Mouse (Mus musculus): ENCODE results near the gene Rfpl4.
"Not testable (repeated sequence)": the region's sequence is repeated elsewhere in the genome, so short reads cannot be mapped to it uniquely, and the experiment has no call there.

The Rfpl4 gene

DNA sequence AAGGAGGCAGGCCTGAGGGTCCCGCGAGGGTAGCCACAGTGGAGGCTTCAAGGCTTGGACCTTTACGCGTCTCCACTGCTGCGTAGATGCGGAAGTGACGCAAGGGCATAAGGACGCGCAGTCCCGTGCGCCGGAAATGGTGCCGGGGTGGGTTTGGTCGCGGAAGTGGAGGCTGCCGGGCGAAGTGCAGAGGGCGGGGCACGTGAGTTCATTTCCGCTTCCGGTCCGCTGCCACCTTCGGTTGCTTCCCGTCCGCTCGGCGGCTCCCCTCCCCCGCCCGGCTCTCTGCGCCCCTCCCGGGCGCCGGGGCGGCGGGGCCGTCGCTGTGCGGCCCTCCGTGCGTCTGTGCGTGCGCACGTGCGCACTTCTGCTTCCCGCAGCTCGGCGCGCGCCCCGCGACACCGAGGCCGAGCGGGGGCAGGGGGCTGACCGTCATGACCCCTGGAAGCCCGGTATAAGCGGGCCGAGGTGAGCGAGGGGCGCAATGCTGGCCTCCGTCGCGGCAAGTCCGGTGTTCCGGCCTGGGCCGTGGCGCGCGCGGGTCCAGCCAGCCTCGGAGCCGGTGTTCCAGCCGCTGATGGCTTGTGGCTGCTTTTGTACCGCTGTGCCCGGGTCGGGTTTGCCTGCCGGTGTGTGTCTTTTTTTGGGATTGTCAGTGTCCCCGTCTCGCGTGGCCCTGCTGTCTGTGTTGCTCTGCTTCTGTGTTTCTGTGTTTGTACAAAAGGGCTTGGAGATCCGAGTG, 36.6 kb downstream of the Rfpl4 start, which contains the start of gene Epn1:
Gene Epn1 (plus strand): TSS at position 226 of the 742 bp plus-strand sequence.
- peak; percentile 97 to 98 for DNase-seq

DNA sequence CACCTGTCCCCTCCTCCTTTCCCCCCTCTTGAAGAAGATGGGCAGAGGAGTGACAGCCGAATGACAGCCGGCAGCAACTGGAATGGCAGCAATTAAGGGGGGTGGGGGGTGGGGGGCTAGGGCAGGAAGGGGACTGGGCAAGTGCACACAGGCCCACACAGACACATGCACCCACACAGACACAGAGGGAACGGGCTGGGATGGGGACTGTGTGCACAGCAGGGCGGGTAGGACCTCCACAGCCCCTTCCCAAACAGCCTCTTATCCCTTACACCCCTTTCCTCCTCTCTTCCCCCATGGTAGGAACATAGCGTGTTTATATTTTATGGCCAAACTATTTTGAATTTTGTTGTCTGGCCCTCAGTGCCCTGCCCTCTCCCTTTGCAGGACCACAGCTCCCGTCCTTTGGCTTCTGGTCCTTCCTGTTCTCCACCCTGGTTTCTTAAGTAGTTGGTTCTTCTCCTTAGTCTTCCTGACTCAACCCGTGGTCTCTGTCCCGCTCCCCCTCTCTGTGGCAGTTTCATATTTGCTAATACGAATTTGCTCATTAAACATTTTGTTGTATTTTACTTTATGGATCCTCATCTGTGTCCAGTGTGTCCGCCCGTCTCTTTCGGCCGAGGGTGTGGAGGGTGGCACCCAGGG, 37.3 kb downstream of the Rfpl4 start:
- DNase-seq: not testable (repeated sequence)

DNA sequence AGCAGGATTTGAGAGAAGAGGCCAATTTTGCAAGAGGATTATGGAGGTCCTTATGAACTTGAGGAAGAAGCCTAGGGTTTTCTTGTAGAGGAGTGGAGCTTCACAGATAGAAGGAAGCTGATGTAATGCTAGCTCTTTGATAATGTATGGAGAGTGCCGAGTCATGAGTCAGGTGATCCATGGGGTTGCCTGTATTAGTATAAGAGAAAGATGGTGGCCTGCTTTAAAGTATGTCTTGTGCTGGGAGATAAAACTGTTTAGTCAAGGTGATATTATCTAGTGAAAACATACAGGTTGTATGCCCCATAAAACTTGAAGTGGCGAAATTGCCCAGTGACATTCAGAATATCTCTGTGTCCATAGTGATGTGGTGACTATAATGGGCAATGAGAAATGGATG, 39.8 kb downstream of the Rfpl4 start:
- DNase-seq: no peak

DNA sequence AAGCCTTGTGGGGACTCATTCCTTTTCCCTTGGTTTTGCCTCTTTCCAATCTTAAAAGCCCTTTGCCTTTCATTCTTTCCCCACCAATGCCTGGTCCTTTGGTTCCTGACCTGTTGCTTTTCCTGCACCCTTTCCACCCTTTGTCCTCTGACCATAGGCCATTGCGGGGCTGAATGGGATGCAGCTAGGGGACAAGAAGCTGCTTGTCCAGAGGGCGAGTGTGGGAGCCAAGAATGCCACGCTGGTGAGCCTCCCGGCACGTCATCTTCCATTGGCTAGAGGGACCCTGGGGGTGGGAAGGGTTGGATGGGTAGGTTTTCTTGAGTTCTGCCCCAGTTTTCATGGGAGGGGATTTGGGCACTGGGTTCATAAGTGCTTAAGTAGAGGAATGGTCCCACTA, 41.8 kb downstream of the Rfpl4 start:
- DNase-seq: no peak

GRCm38 (mm10) chr7:5073586-5073985, 43.2 kb downstream of the Rfpl4 start:
- no peak for DNase-seq

GRCm38 (mm10) chr7:5064886-5065285, 51.9 kb downstream of the Rfpl4 start:
- no peak for DNase-seq

DNA sequence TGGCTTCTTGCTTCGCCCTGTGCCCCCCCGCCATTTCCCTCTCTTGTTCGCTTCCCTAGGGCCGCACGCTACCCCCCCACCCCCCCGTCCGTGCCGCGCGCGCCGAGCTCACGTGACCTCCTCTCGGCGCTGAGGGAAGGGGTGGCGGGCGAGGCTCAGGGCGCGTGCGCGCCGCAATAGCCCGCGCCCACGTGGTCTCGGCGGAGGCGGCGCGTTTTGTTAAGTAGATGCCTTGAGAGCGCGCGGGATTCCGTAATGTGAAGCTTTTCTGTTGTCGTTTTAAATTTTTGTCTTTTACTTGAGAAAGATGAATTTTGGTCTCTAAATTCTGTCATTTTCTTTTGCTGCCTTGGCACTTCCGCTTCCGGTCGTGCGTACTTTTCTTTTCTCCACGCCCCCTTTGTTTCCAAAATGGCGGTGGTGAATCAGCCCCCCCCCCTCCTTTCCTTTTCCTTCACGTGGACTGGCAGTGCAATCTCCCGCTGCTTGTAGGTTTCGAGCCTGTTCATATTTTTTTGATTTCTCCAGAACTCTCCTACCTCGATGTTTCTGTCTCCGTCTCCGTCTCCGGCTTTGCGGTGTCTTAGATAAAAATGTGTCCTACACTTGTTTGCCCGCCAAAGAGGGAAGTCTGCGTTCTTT, 54.3 kb downstream of the Rfpl4 start:
- DNase-seq: peak in 1 of 2 experiments; percentile 73

DNA sequence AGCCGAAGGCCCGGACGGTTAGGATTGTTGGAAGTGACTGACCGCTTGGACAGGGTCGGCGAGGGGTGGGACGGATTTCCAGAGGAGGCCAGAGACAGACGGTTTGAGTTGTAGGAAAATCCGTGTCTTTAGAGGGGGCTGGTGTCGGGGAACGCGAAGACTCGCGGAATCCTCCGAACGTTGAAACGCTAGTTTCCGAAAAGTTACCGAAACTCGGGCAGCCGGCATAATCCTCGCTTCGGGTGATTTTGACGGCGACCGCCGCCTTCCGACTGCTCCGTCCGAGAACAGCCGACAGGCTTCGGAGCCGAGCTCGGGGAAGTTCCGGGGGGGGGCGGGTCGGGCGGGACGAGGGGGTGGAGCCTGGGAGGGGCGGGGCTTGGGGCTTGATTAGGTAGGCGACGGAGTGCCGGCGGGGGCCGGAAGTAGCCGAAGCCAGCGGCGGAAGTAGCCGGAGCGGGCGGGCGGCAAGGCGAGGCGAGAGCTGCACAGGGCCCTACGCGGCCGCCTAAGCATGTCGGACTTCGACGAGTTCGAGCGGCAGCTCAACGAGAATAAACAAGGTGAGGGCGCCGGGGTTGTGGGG, 54.9 kb downstream of the Rfpl4 start, which contains the start of gene U2af2:
Gene U2af2 (plus strand): TSS at position 370 of the 586 bp plus-strand sequence.
- DNase-seq: peak; percentile 92 to 93

GRCm38 (mm10) chr7:5060944-5061773, 55.6 kb downstream of the Rfpl4 start:
- DNase-seq: peak; percentile 97 to 98

- peak; percentile 81 to 86 for DNase-seq
Measured at GRCm38 (mm10) chr7:5060239-5060731, 56.5 kb downstream of the Rfpl4 start.
